Mouse (Mus musculus): ENCODE results near the gene Rabac1. TPM values are rescaled to one million over a fixed set of nuclear protein-coding genes. Genes with fewer than 3 reads are reported as not detected.

Gene Rabac1
- polyA plus RNA-seq, 1 experiment from 2014 or later = 236 TPM

GRCm38 (mm10) chr7:24931651-24932050 lies 40.9 kb downstream of the Rabac1 start:
- no peak for DNase-seq (ENCODE audit: low spot score)

- DNase-seq (ENCODE audit: low spot score) = no peak
Observed at GRCm38 (mm10) chr7:24930475-24930874, 42.1 kb downstream of the Rabac1 start.

Small RNA genes lying within 50 kb of the gene (microRNA-seq; reads per million reads assigned to microRNA genes)
- 1.2 reads per million for gene Mir7046 (ENCODE audit: borderline number of aligned reads)
- gene Mir7047 (ENCODE audit: borderline number of aligned reads) = not detected

Other genes with a start within 250 kb of the Rabac1 start
- 0.31 TPM in 1 of 2 replicates, not detected in the other for gene Gm4763, start 245.8 kb downstream of the Rabac1 start, polyA plus RNA-seq (2015; fragmentation: Nextera tagmentation; extraction: Ambion mirVana)
- gene Cd177, start 212.4 kb downstream of the Rabac1 start, polyA plus RNA-seq (2015; fragmentation: Nextera tagmentation; extraction: Ambion mirVana) = 0.49 and 0.86 TPM in 2 replicates
- gene Ceacam10, start 195.5 kb downstream of the Rabac1 start, polyA plus RNA-seq (2015; fragmentation: Nextera tagmentation; extraction: Ambion mirVana) = 0.98 and 1.1 TPM in 2 replicates
- gene Gm9844, start 110.5 kb downstream of the Rabac1 start, polyA plus RNA-seq (2015; fragmentation: Nextera tagmentation; extraction: Ambion mirVana) = 12.1 and 19.0 TPM in 2 replicates
- gene Lypd4, start 102.8 kb downstream of the Rabac1 start, polyA plus RNA-seq (2015; fragmentation: Nextera tagmentation; extraction: Ambion mirVana) = not detected in 2 replicates
- 0.08 and 0.10 TPM in 2 replicates for gene Dmrtc2, start 102.7 kb downstream of the Rabac1 start, polyA plus RNA-seq (2015; fragmentation: Nextera tagmentation; extraction: Ambion mirVana)
- gene Rps19, start 88.4 kb downstream of the Rabac1 start, polyA plus RNA-seq (2015; fragmentation: Nextera tagmentation; extraction: Ambion mirVana) = 2,922 and 3,108 TPM in 2 replicates
- gene Cd79a, start 75.4 kb downstream of the Rabac1 start, polyA plus RNA-seq (2015; fragmentation: Nextera tagmentation; extraction: Ambion mirVana) = 1.1 and 1.5 TPM in 2 replicates
- 244 and 341 TPM in 2 replicates for gene Arhgef1, start 69.8 kb downstream of the Rabac1 start, polyA plus RNA-seq (2015; fragmentation: Nextera tagmentation; extraction: Ambion mirVana)
- not detected in 2 replicates for gene Gm4881, start 28.3 kb downstream of the Rabac1 start, polyA plus RNA-seq (2015; fragmentation: Nextera tagmentation; extraction: Ambion mirVana)
- 1.7 TPM in 2 replicates for gene Atp1a3, start 33.2 kb upstream of the Rabac1 start, polyA plus RNA-seq (2015; fragmentation: Nextera tagmentation; extraction: Ambion mirVana)
- 0.80 and 1.2 TPM in 2 replicates for gene Grik5, start 99.6 kb upstream of the Rabac1 start, polyA plus RNA-seq (2015; fragmentation: Nextera tagmentation; extraction: Ambion mirVana)
- gene Zfp574, start 99.8 kb upstream of the Rabac1 start, polyA plus RNA-seq (2015; fragmentation: Nextera tagmentation; extraction: Ambion mirVana) = 18.1 and 20.8 TPM in 2 replicates
- 1.5 and 1.9 TPM in 2 replicates for gene Pou2f2, start 207.0 kb upstream of the Rabac1 start, polyA plus RNA-seq (2015; fragmentation: Nextera tagmentation; extraction: Ambion mirVana)
- 28.4 and 32.8 TPM in 2 replicates for gene Dedd2, start 247.9 kb upstream of the Rabac1 start, polyA plus RNA-seq (2015; fragmentation: Nextera tagmentation; extraction: Ambion mirVana)
- gene Zfp526, start 248.7 kb upstream of the Rabac1 start, polyA plus RNA-seq (2015; fragmentation: Nextera tagmentation; extraction: Ambion mirVana) = 2.7 and 3.1 TPM in 2 replicates